In the genomic region with DNA sequence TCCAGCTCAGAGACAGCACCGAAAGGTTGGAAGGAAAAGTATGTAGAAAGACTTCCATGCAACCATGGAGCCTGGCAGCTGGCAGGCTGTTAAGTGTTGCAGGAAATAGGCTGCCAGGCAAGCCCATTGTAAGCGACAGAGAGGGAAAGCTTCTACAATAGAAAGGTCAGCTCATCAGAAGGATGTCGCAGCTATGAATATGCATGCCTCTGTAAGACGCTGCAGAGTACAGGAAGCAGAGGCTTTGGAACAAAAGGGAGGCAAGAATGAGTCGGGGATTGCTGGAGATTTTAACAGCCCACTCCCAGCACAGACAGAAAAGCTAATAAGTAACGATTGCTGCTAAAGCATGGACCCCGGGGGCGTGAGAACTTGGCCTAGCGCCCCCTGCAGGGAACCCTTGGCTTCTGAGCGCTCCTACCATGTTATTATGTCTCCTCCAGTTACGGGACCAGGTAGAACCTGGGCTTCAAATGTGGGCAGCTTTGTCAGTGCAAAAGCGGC, we compare ENCODE assay signal across 7 mouse cellular contexts. TPM values are rescaled to one million over a fixed set of nuclear protein-coding genes. Genes with fewer than 3 reads are reported as not detected.
DNase-seq lines count a peak whose midpoint lies in the region; ATAC-seq and TF ChIP-seq lines count a peak whose summit lies in the region.

No protein-coding gene starts in this region.

- peaks cover 3% of the 10 kb centered on the region for H3K4me1 ChIP-seq in lung, adult 2 months (ENCODE audit: control insufficient read depth, insufficient read depth, low read length)
- peaks cover 19% of the 10 kb centered on the region for H3K4me1 ChIP-seq in hindbrain, embryonic 11.5 days (replicated peaks; ENCODE audit: control insufficient read depth, insufficient read depth, low read length)
- peaks cover 23% of the 10 kb centered on the region; the same call in 1 of the 2 replicates for H3K4me1 ChIP-seq in stomach, embryonic 15.5 days

- 14% methylated on average over 12 of the region's 12 CpGs for WGBS in lung, adult 2 months
- WGBS in hindbrain, embryonic 11.5 days, result 10% methylated on average over 12 of the region's 12 CpGs
- 25% methylated on average over 12 of the region's 12 CpGs for WGBS in stomach, embryonic 15.5 days

- no peak overlapping the region for H3K4me3 ChIP-seq in lung, adult 2 months (replicated peaks; ENCODE audit: extremely low read depth, low read depth, low read length)
- H3K4me3 ChIP-seq in hindbrain, embryonic 11.5 days (ENCODE audit: low read depth, low read length), result no peak overlapping the region
- no peak overlapping the region for H3K4me3 ChIP-seq in stomach, embryonic 15.5 days (replicated peaks)

- no peak for TF ChIP-seq POLR2A in lung, adult 2 months (IDR thresholded peaks at IDR 0.05; ENCODE audit: borderline replicate concordance, extremely low read depth, low read depth, low read length)

- no peaks in the 10 kb centered on the region for H3K9me3 ChIP-seq in hindbrain, embryonic 11.5 days (ENCODE audit: control insufficient read depth, low read length)
- no peaks in the 10 kb centered on the region for H3K9me3 ChIP-seq in stomach, embryonic 15.5 days

- ATAC-seq in hindbrain, embryonic 11.5 days (ENCODE audit: low FRiP score), result peak; percentile 82
- peak; percentile 11; the same call in 1 of the 2 replicates for ATAC-seq in stomach, embryonic 15.5 days (ENCODE audit: insufficient read depth, low FRiP score, low read depth)

- peak; percentile 41; the same call in 1 of the 2 replicates for TF ChIP-seq CTCF in lung, adult 2 months (IDR thresholded peaks at IDR 0.05; ENCODE audit: insufficient read depth, low read length)

- H3K27ac ChIP-seq in hindbrain, embryonic 11.5 days (ENCODE audit: low read depth, low read length), result peak overlapping the region; percentile 82
- no peak overlapping the region for H3K27ac ChIP-seq in stomach, embryonic 15.5 days

- no peaks in the 10 kb centered on the region for H3K27me3 ChIP-seq in hindbrain, embryonic 11.5 days (ENCODE audit: control insufficient read depth, insufficient read depth, low read length)
- H3K27me3 ChIP-seq in stomach, embryonic 15.5 days (replicated peaks), result no peaks in the 10 kb centered on the region

- no peaks in the 10 kb centered on the region for H3K36me3 ChIP-seq in hindbrain, embryonic 11.5 days (ENCODE audit: control insufficient read depth, insufficient read depth, low read length)
- no peaks in the 10 kb centered on the region for H3K36me3 ChIP-seq in stomach, embryonic 15.5 days

- DNase-seq in lung, adult 2 months, result no peak
- DNase-seq in lung, postnatal 25 days (ENCODE audit: low spot score), result no peak
- DNase-seq in embryo, embryonic 10 days (ENCODE audit: low spot score), result peak; percentile 62
- peak; percentile 85 for DNase-seq in hindbrain, embryonic 11.5 days (ENCODE audit: low spot score)
- peak; percentile 34 for DNase-seq in lung, postnatal 14 days
- DNase-seq in urinary bladder, postnatal 36 days (ENCODE audit: low spot score in 2 of 2), result no peak

- peak overlapping the region; percentile 24 for H3K4me2 ChIP-seq in hindbrain, embryonic 11.5 days (replicated peaks; ENCODE audit: low read depth, low read length)
- 0 out of 2 replicates have a peak overlapping the region, but pooled peaks have one; percentile 6 for H3K4me2 ChIP-seq in stomach, embryonic 15.5 days

- H3K9ac ChIP-seq in hindbrain, embryonic 11.5 days (ENCODE audit: low read depth, low read length), result no peak overlapping the region
- no peak overlapping the region for H3K9ac ChIP-seq in stomach, embryonic 15.5 days

RNA-seq across cellular contexts. Expression of a gene that starts 23.1 kb away (rescaled TPM):
- polyA plus RNA-seq in lung, adult 2 months (2012; rRNA removed), result 16.8 and 20.2 TPM in 2 replicates
- polyA plus RNA-seq in hindbrain, embryonic 11.5 days (2014; fragmentation: Nextera tagmentation; extraction: Ambion mirVana), result 11.4 and 16.2 TPM in 2 replicates
- 8.1 and 8.4 TPM in 2 replicates for polyA plus RNA-seq in stomach, embryonic 15.5 days (2015; fragmentation: Nextera tagmentation; extraction: Ambion mirVana)

RNA-seq across cellular contexts. Expression of a gene that starts 41.2 kb away (rescaled TPM):
- not detected in 2 replicates for polyA plus RNA-seq in lung, adult 2 months (2012; rRNA removed)
- not detected in 2 replicates for polyA plus RNA-seq in hindbrain, embryonic 11.5 days (2014; fragmentation: Nextera tagmentation; extraction: Ambion mirVana)
- polyA plus RNA-seq in stomach, embryonic 15.5 days (2015; fragmentation: Nextera tagmentation; extraction: Ambion mirVana), result not detected in 2 replicates

Comparison
In these comparisons a context has a peak if more than half of its experiments do, and no peak if none do; other contexts are left out.
1. DNase-seq: peak in embryo, embryonic 10 days (single experiment), hindbrain, embryonic 11.5 days (single experiment) and lung, postnatal 14 days (single experiment); none in lung, adult 2 months (single experiment), lung, postnatal 25 days (single experiment) and urinary bladder, postnatal 36 days (0 of 2).